Mouse (Mus musculus) neural tube, embryonic 15.5 days (tissue): ENCODE results near the gene Layn. TPM values are rescaled to one million over a fixed set of nuclear protein-coding genes. Genes with fewer than 3 reads are reported as not detected.

Experiments used
- ATAC-seq: fragments of 200-750 bp; cut with Nextera tagmentation; 2 replicates; pipeline ENCODE4 v1.8.0; 2017; ENCODE audit warnings: mild to moderate bottlenecking, moderate TSS enrichment, moderate library complexity; ENCODE audit not compliant: low FRiP score
- H3K27ac ChIP-seq: fragments of 300-500 bp; sonication (generic); replicated peaks from 2 replicates; pipeline ENCODE4 v1.5.1; 2015; ENCODE audit warnings: mild to moderate bottlenecking, inconsistent platforms
- H3K27me3 ChIP-seq: fragments of 300-500 bp; sonication (generic); replicated peaks from 2 replicates; pipeline ENCODE4 v1.6.1; 2015; ENCODE audit warnings: inconsistent platforms
- H3K36me3 ChIP-seq: fragments of 300-500 bp; sonication (generic); 2 replicates; pipeline ENCODE4 v1.6.1; 2015; ENCODE audit warnings: inconsistent platforms
- H3K4me1 ChIP-seq: fragments of 300-500 bp; sonication (generic); 2 replicates; pipeline ENCODE4 v1.6.1; 2015; ENCODE audit warnings: inconsistent platforms
- H3K4me2 ChIP-seq: fragments of 300-500 bp; sonication (generic); 2 replicates; pipeline ENCODE4 v1.6.1; 2015; ENCODE audit warnings: inconsistent platforms, mild to moderate bottlenecking, moderate library complexity
- H3K4me3 ChIP-seq: fragments of 300-500 bp; sonication (generic); replicated peaks from 2 replicates; pipeline ENCODE4 v1.5.1; 2015; ENCODE audit warnings: mild to moderate bottlenecking, inconsistent platforms
- H3K9ac ChIP-seq: fragments of 300-500 bp; sonication (generic); replicated peaks from 2 replicates; pipeline ENCODE4 v1.6.1; 2015; ENCODE audit warnings: mild to moderate bottlenecking, inconsistent platforms
- H3K9me3 ChIP-seq: fragments of 300-500 bp; sonication (generic); replicated peaks from 2 replicates; pipeline ENCODE4 v1.6.1; 2016; ENCODE audit warnings: inconsistent platforms
- WGBS: fragments of 180-500 bp; shearing (Covaris S2); methylation state at CpG from one replicate; pipeline ENCODE4 v1.1.7; 2015; ENCODE audit warnings: mixed read lengths; 5-methylcytosine and 5-hydroxymethylcytosine counted together
- polyA plus RNA-seq: library from polyadenylated mRNA; unstranded; fragments of >200 nt; fragmentation: Nextera tagmentation; extraction: Ambion mirVana; gene quantifications from 2 replicates; pipeline ENCODE4 v1.2.1, GENCODE M21; 2015

Layn gene
- 5.2 and 5.6 TPM in 2 replicates for polyA plus RNA-seq

GRCm38 (mm10) chr9:51076979-51077315 is at the start of gene Layn:
Gene Layn, minus strand, starts transcription at chr9:51077094.
- Histone ChIP-seq H3K27me3 (peaks cover 14% of the 10 kb centered on the region; the same call in 1 of the 2 replicates), H3K36me3 (no peaks in the 10 kb centered on the region), H3K4me3 (peak within 1 kb of the TSS; percentile 39), H3K27ac (no peak within 1 kb of the TSS), H3K9me3 (no peaks in the 10 kb centered on the region), H3K4me2 (peak within 1 kb of the TSS; percentile 70), H3K4me1 (peaks cover 18% of the 10 kb centered on the region), H3K9ac (peak within 1 kb of the TSS; percentile 27; the same call in 1 of the 2 replicates)
- ATAC-seq, result peak; percentile 82
- 1% methylated on average over 14 of the region's 14 CpGs for WGBS

GRCm38 (mm10) chr9:51114767-51115166 is 37.9 kb upstream of the Layn start:
- ATAC-seq, result no peak
- Histone ChIP-seq H3K4me1 (no peaks in the 10 kb centered on the region), H3K27me3 (no peaks in the 10 kb centered on the region), H3K27ac (no peak overlapping the region), H3K4me3 (no peak overlapping the region), H3K4me2 (no peak overlapping the region), H3K9me3 (no peaks in the 10 kb centered on the region), H3K36me3 (no peaks in the 10 kb centered on the region), H3K9ac (no peak overlapping the region)
- 84% methylated on average over 4 of the region's 4 CpGs for WGBS

- Histone ChIP-seq H3K27ac (no peak overlapping the region), H3K4me1 (peaks cover 22% of the 10 kb centered on the region), H3K9me3 (no peaks in the 10 kb centered on the region), H3K4me2 (no peak overlapping the region), H3K4me3 (no peak overlapping the region), H3K9ac (no peak overlapping the region), H3K36me3 (no peaks in the 10 kb centered on the region), H3K27me3 (0 out of 2 replicates have a peak, but pooled peaks cover 8% of the 10 kb centered on the region)
- no peak for ATAC-seq
- 91% methylated on average over 2 of the region's 2 CpGs for WGBS
These were observed 28.9 kb upstream of the Layn start for GRCm38 (mm10) chr9:51105751-51106150.

- peak overlapping the region; percentile 72 for H3K9ac ChIP-seq
- peak overlapping the region; percentile 60 for H3K4me3 ChIP-seq
- H3K4me1 ChIP-seq, result peaks cover 22% of the 10 kb centered on the region
- WGBS, result 12% methylated on average over 30 of the region's 30 CpGs
- ATAC-seq, result peak; percentile 58
- H3K27ac ChIP-seq, result 0 out of 2 replicates have a peak overlapping the region, but pooled peaks have one; percentile 18
- peak overlapping the region; percentile 100 for H3K4me2 ChIP-seq
- no peaks in the 10 kb centered on the region for H3K36me3 ChIP-seq
- peaks cover 12% of the 10 kb centered on the region; the same call in 1 of the 2 replicates for H3K27me3 ChIP-seq
- H3K9me3 ChIP-seq, result no peaks in the 10 kb centered on the region
These were observed 27.1 kb upstream of the Layn start for GRCm38 (mm10) chr9:51103808-51104514.

- H3K27ac ChIP-seq, result 0 out of 2 replicates have a peak overlapping the region, but pooled peaks have one; percentile 18
- H3K4me2 ChIP-seq, result peak overlapping the region; percentile 100
- peaks cover 12% of the 10 kb centered on the region; the same call in 1 of the 2 replicates for H3K27me3 ChIP-seq
- H3K9ac ChIP-seq, result peak overlapping the region; percentile 72
- H3K4me3 ChIP-seq, result peak overlapping the region; percentile 60
- H3K36me3 ChIP-seq, result no peaks in the 10 kb centered on the region
- peaks cover 22% of the 10 kb centered on the region for H3K4me1 ChIP-seq
- WGBS, result 1% methylated on average over 44 of the region's 44 CpGs
- ATAC-seq, result peak; percentile 87
- H3K9me3 ChIP-seq, result no peaks in the 10 kb centered on the region
These were observed 26.3 kb upstream of the Layn start for GRCm38 (mm10) chr9:51102963-51103807.

GRCm38 (mm10) chr9:51101756-51102425 is 25.0 kb upstream of the Layn start, which contains the start of gene 4833427G06Rik:
Gene 4833427G06Rik, minus strand, starts transcription at chr9:51102078.
- H3K9ac ChIP-seq, result no peak within 1 kb of the TSS

GRCm38 (mm10) chr9:51096306-51096705 is 19.4 kb upstream of the Layn start:
- Histone ChIP-seq H3K27me3 (peaks cover 4% of the 10 kb centered on the region; the same call in 1 of the 2 replicates), H3K4me2 (no peak overlapping the region), H3K4me1 (no peaks in the 10 kb centered on the region), H3K9ac (no peak overlapping the region), H3K4me3 (no peak overlapping the region), H3K27ac (no peak overlapping the region), H3K9me3 (no peaks in the 10 kb centered on the region), H3K36me3 (no peaks in the 10 kb centered on the region)
- no peak for ATAC-seq
- 56% methylated on average over 2 of the region's 2 CpGs for WGBS

More at GRCm38 (mm10) chr9:51101756-51102425, 25.0 kb upstream of the Layn start, which contains the start of gene 4833427G06Rik:
- ATAC-seq, result peak; percentile 31; the same call in 1 of the 2 replicates
- H3K4me1 ChIP-seq, result peaks cover 22% of the 10 kb centered on the region
- H3K27ac ChIP-seq, result no peak within 1 kb of the TSS
- WGBS, result 8% methylated on average over 27 of the region's 27 CpGs
- no peaks in the 10 kb centered on the region for H3K9me3 ChIP-seq
- peak within 1 kb of the TSS; percentile 100 for H3K4me2 ChIP-seq
- peak within 1 kb of the TSS; percentile 60 for H3K4me3 ChIP-seq
- H3K36me3 ChIP-seq, result no peaks in the 10 kb centered on the region
- peaks cover 12% of the 10 kb centered on the region; the same call in 1 of the 2 replicates for H3K27me3 ChIP-seq

GRCm38 (mm10) chr9:51093697-51094096 is 16.8 kb upstream of the Layn start:
- H3K4me3 ChIP-seq, result no peak overlapping the region
- H3K4me1 ChIP-seq, result no peaks in the 10 kb centered on the region
- H3K27ac ChIP-seq, result no peak overlapping the region
- H3K27me3 ChIP-seq, result no peaks in the 10 kb centered on the region
- no peaks in the 10 kb centered on the region for H3K36me3 ChIP-seq
- no peaks in the 10 kb centered on the region for H3K9me3 ChIP-seq
- H3K9ac ChIP-seq, result no peak overlapping the region
- no peak overlapping the region for H3K4me2 ChIP-seq
- 75% methylated on average over 5 of the region's 5 CpGs for WGBS
- no peak for ATAC-seq

GRCm38 (mm10) chr9:51081614-51082013 is 4.7 kb upstream of the Layn start:
- H3K4me2 ChIP-seq, result no peak overlapping the region
- H3K27me3 ChIP-seq, result 0 out of 2 replicates have a peak, but pooled peaks cover 10% of the 10 kb centered on the region
- H3K27ac ChIP-seq, result no peak overlapping the region
- peaks cover 5% of the 10 kb centered on the region for H3K4me1 ChIP-seq
- H3K4me3 ChIP-seq, result no peak overlapping the region
- H3K9ac ChIP-seq, result no peak overlapping the region
- H3K9me3 ChIP-seq, result no peaks in the 10 kb centered on the region
- 84% methylated on average over 5 of the region's 5 CpGs for WGBS
- ATAC-seq, result no peak
- no peaks in the 10 kb centered on the region for H3K36me3 ChIP-seq

GRCm38 (mm10) chr9:51076300-51076978 is 455 bp downstream of the Layn start:
- under 1% methylated on average over 17 of the region's 17 CpGs for WGBS
- Histone ChIP-seq H3K4me3 (peak overlapping the region; percentile 39), H3K36me3 (no peaks in the 10 kb centered on the region)

More at GRCm38 (mm10) chr9:51076300-51076978, 455 bp downstream of the Layn start:
- Histone ChIP-seq H3K9me3 (no peaks in the 10 kb centered on the region), H3K4me1 (peaks cover 18% of the 10 kb centered on the region), H3K4me2 (peak overlapping the region; percentile 70), H3K27ac (no peak overlapping the region), H3K9ac (peak overlapping the region; percentile 27; the same call in 1 of the 2 replicates), H3K27me3 (peaks cover 14% of the 10 kb centered on the region; the same call in 1 of the 2 replicates)
- ATAC-seq, result peak; percentile 24; the same call in 1 of the 2 replicates
